Mouse (Mus musculus) thymus, adult 18-20 months (tissue): ENCODE data around the gene Cysltr1.

Experiments
- DNase-seq, 2 experiments: peaks; one replicate each; pipeline ENCODE4 v3.0.0; 2022; ENCODE audit warnings: mixed read lengths in 2 of 2

Gene Cysltr1

DNA sequence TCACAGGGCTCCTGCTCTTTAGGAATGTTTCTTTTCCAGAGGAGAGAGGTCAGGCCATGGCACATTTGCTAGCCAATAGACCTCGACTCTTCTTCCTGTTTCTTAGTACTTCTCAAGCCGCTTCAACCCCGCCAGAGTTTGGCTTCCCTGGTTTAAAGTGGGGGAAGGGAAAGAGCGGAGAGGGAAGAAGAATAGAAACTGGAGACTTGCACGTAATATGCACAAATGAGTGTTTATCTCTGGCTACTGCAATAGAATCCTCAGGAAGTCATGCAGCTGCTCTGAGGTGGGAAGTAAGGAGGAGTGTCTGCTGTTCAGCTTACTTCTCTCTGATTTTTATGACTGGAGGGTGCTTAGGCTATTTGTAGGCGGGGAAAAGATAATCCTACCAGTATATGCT lies at the start of gene Cysltr1:
Gene Cysltr1 (minus strand): TSS at position 294 of the 400 bp plus-strand sequence.
- DNase-seq, result no peak

GRCm38 (mm10) chrX:106634799-106635541 lies 31.5 kb upstream of the Cysltr1 start:
- no peak for DNase-seq

GRCm38 (mm10) chrX:106633543-106633942 lies 30.1 kb upstream of the Cysltr1 start:
- no peak for DNase-seq

- DNase-seq, result no peak
Observed at GRCm38 (mm10) chrX:106628514-106628913, 25.0 kb upstream of the Cysltr1 start.

- no peak for DNase-seq
Observed at GRCm38 (mm10) chrX:106623667-106624066, 20.2 kb upstream of the Cysltr1 start.

GRCm38 (mm10) chrX:106622512-106622911 lies 19.0 kb upstream of the Cysltr1 start:
- DNase-seq, result no peak

GRCm38 (mm10) chrX:106602574-106603258 lies 763 bp downstream of the Cysltr1 start:
- DNase-seq, result no peak

DNA sequence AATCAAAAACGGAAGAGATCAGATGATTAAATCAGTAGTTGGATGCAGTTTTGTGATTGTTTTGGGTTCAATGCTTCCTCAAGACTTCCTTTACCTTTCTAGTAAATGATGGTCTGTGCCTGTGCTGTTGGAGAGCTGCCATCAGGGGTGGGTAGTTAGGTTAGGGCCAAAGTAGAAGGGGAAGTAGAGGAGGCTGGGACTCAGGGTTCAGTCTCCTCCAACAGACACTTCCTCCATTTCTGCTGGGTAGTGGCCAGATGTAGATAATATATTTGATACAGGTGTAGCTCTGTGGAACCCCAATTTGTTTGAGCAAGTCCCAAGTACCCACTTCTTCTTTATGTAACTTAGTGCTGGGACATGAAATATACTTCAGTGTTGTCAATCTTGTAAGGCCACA lies 7.6 kb downstream of the Cysltr1 start:
- no peak for DNase-seq

- DNase-seq, result no peak
Observed at GRCm38 (mm10) chrX:106593914-106594313, 9.6 kb downstream of the Cysltr1 start.

DNA sequence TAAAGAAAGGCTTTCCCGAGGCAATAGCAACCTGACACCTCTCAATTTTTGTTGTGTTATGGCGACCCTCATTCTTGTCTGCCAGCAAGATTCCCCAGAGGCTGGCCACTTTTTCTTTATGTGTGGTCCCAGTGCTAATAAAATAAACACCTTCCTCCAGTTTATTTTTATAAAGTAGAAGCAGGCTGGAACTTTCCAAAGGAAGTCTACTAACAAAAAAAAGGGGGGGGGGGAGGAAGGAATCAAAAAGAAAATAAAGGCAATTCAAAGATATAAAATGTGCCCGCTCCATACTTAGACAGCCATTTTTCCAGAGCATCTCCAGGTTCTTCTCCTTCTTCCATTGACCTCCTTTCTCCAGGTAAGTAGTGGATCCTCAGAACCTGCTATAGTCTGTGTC lies 20.6 kb downstream of the Cysltr1 start, which contains the start of gene Gm5127:
Gene Gm5127 (plus strand): TSS at position 301 of the 400 bp plus-strand sequence.
- DNase-seq, result no peak

DNA sequence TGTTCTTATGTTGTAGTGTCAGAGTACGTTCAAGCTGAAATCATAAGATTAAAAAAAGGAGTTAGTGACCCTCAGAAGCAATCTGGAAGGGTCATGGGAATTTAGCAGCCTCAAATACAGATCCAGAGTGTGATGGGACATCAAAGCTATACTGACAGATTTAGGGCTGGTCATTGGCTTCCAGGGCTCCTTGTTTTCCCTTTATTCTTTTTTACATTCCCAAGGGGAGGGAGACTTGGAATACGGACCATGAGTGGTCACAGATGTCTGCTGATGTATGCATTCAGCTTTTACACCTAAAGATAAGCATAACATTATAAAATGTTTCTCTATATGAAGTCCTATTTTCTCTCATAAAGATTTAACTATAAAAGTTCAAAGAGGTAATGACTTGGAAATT lies 21.3 kb downstream of the Cysltr1 start:
- no peak for DNase-seq

- no peak for DNase-seq
Observed at GRCm38 (mm10) chrX:106580410-106580809, 23.1 kb downstream of the Cysltr1 start.

DNA sequence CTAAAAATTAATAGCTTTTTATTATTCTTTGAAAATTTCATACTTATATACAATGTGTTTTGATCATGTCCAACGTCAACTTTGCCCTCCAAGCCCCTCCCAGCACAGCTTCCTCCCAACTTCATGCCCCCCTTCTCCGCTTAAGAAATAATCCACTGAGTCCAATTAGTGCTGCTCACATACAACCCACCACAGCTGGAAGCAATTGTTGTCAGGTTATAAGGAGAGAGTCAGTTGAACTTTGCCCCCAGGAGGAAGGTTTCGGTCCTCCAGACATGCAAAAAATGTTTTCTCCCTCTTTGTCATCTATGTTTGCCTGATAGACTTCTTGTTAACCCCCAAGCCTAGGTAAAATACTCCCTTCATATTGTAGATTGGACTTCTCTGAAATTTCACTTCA lies 24.5 kb downstream of the Cysltr1 start:
- DNase-seq, result no peak

DNA sequence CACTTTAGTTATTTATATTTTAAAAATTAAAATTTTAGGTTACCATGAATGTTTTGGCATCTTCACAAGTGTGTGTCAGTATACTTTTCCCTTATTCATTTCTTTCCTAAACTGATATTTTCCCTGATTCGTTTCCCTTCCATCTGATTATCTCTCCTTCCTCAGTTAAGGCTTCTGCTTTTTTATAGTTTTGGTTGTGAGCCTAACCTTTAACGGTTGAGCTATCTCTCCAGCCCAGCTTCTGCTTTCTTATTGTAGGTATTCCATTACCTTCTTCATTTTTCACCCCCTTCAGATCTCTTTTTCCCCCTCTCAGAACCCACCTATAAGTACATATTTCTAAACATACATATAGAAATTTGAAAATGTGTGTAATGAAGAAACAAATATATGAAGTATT lies 48.0 kb downstream of the Cysltr1 start:
- no peak for DNase-seq

DNA sequence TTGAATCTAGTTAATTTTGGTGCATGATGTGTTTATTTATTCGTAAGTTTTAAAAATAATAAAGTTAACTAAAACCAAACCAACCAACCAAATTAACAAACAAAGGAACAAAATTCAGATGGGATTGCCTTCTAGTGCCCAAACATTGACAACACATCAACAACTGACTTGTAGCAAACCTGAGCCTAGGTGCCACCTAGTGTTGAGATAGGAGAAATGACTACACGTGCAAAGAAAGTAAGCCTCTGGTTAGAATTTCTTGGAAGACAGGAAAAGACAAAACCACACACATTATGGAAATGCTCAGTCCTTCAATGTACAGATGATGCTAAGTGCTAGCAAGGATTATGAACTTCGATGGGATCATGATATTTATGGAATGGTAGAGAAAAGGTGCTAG lies 67.1 kb downstream of the Cysltr1 start:
- no peak for DNase-seq
